Mouse (Mus musculus) liver, postnatal 0 days (tissue): ENCODE measurements around the gene Rhod. TPM values are rescaled to one million over a fixed set of nuclear protein-coding genes. Genes with fewer than 3 reads are reported as not detected.

Source experiments
- ATAC-seq: fragments of 200-750 bp; cut with Nextera tagmentation; 2 replicates; pipeline ENCODE4 v1.8.0; 2017; ENCODE audit warnings: mild to moderate bottlenecking, moderate library complexity
- DNase-seq: peaks from one replicate; pipeline ENCODE4 v3.0.0-alpha.2; 2016
- H3K27ac ChIP-seq: fragments of 300-500 bp; sonication (generic); 2 replicates; pipeline ENCODE4 v1.5.1; 2014; ENCODE audit warnings: antibody characterized with exemption, moderate library complexity, mild to moderate bottlenecking, low read depth
- H3K27me3 ChIP-seq: fragments of 300-500 bp; sonication (generic); 2 replicates; pipeline ENCODE4 v1.6.1; 2014; ENCODE audit warnings: low read length, control low read depth, mixed read lengths; ENCODE audit not compliant: insufficient read depth
- H3K36me3 ChIP-seq: fragments of 300-500 bp; sonication (generic); replicated peaks from 2 replicates; pipeline ENCODE4 v1.6.1; 2014; ENCODE audit warnings: mild to moderate bottlenecking, control low read depth, low read length, moderate library complexity, mixed read lengths; ENCODE audit not compliant: insufficient read depth
- H3K4me1 ChIP-seq: fragments of 300-500 bp; sonication (generic); 2 replicates; pipeline ENCODE4 v1.6.1; 2014; ENCODE audit warnings: antibody characterized with exemption, mild to moderate bottlenecking, control low read depth; ENCODE audit not compliant: insufficient read depth
- H3K4me2 ChIP-seq: fragments of 300-500 bp; sonication (generic); 2 replicates; pipeline ENCODE4 v1.6.1; 2014; ENCODE audit warnings: low read depth, mild to moderate bottlenecking, low read length, moderate library complexity, mixed read lengths
- H3K4me3 ChIP-seq: fragments of 300-500 bp; sonication (generic); 2 replicates; pipeline ENCODE4 v1.5.1; 2014; ENCODE audit warnings: low read depth, low read length
- H3K9ac ChIP-seq: fragments of 300-500 bp; sonication (generic); replicated peaks from 2 replicates; pipeline ENCODE4 v1.6.1; 2014; ENCODE audit warnings: mild to moderate bottlenecking, moderate library complexity
- H3K9me3 ChIP-seq: fragments of 300-500 bp; sonication (generic); 2 replicates; pipeline ENCODE4 v1.6.1; 2016; ENCODE audit warnings: mild to moderate bottlenecking, control low read depth, low read length, mixed read lengths
- CTCF ChIP-seq: sonication (generic); IDR thresholded peaks from 2 replicates; pipeline ENCODE4 v1.5.1; 2016; ENCODE audit warnings: antibody characterized with exemption, low read depth
- EP300 ChIP-seq: IDR thresholded peaks from 2 replicates; pipeline ENCODE4 v1.6.1; 2016; ENCODE audit warnings: antibody characterized with exemption, low read depth, mild to moderate bottlenecking
- WGBS: fragments of 180-500 bp; shearing (Covaris S2); extraction: QIAGEN DNeasy Blood & Tissue Kit; methylation state at CpG from one replicate; pipeline ENCODE4 v1.1.7; 2014; ENCODE audit not compliant: insufficient replicate concordance; 5-methylcytosine and 5-hydroxymethylcytosine counted together
- polyA plus RNA-seq: library from polyadenylated mRNA; unstranded; fragments of >200 nt; fragmentation: Nextera tagmentation; extraction: Ambion mirVana; gene quantifications from 2 replicates; pipeline ENCODE4 v1.2.1, GENCODE M21; 2015

Rhod gene
- polyA plus RNA-seq, 1 experiment from 2014 or later, result 14.8 TPM

- Histone ChIP-seq H3K9me3 (no peaks in the 10 kb centered on the region), H3K9ac (no peak overlapping the region), H3K27ac (no peak overlapping the region), H3K4me3 (no peak overlapping the region), H3K27me3 (no peaks in the 10 kb centered on the region), H3K36me3 (no peaks in the 10 kb centered on the region), H3K4me2 (no peak overlapping the region), H3K4me1 (no peaks in the 10 kb centered on the region; the same call in 1 of the 2 replicates)
- TF ChIP-seq EP300, result no peak
- TF ChIP-seq CTCF, result no peak
- ATAC-seq (no peak), DNase-seq (no peak)
- 64% methylated on average over 4 of the region's 4 CpGs for WGBS
Observed at GRCm38 (mm10) chr19:4452525-4452924, 13.3 kb upstream of the Rhod start.

DNA sequence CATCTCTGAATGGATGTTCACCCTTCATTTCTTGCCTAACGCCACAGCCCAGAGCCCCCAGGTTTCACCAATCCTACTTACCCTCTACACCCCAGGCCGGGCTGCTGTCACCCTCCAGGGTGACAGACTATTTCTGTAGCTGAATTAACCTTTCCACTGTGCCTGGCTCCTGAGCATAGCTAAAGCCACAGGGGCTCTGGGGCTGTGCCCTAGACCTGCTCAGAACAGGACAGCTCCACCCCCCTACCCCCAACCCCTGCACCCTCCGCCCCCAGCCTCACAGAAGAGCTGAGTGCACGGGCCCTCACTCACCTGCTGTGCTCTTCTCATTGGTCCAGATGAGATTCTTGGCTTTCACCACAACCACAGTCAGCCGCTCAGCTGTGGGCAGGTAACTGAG, 12.7 kb upstream of the Rhod start:
- 59% methylated on average over 5 of the region's 5 CpGs for WGBS
- H3K27me3 ChIP-seq, result no peaks in the 10 kb centered on the region
- no peak for ATAC-seq
- no peaks in the 10 kb centered on the region for H3K36me3 ChIP-seq
- no peak for DNase-seq
- H3K4me3 ChIP-seq, result no peak overlapping the region
- no peaks in the 10 kb centered on the region for H3K9me3 ChIP-seq
- H3K27ac ChIP-seq, result no peak overlapping the region
- no peak overlapping the region for H3K4me2 ChIP-seq
- TF ChIP-seq CTCF (no peak), EP300 (no peak)
- no peak overlapping the region for H3K9ac ChIP-seq
- no peaks in the 10 kb centered on the region for H3K4me1 ChIP-seq

DNA sequence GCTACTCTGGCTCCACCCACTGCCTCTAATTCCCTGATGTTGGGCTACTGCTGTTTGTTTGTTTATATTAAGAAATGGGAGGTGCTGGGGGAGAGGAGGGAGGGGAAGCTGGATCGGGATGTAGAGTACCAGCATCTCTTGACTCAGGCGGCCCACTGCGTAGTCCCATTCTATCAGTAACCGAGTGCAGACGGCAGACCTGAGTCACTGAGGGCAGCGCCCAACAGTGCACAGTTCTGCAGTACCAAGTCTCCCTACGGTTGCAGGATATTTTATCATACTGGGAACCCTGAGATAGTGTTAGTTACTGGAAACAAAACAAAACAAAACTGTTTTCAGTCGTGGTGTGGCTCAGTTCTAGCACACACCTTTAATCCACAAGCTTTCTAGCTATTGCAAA, 11.9 kb upstream of the Rhod start:
- Histone ChIP-seq H3K27me3 (no peaks in the 10 kb centered on the region), H3K4me2 (no peak overlapping the region), H3K9me3 (no peaks in the 10 kb centered on the region), H3K4me1 (no peaks in the 10 kb centered on the region), H3K36me3 (no peaks in the 10 kb centered on the region), H3K27ac (no peak overlapping the region), H3K9ac (no peak overlapping the region), H3K4me3 (no peak overlapping the region)
- 51% methylated on average over 8 of the region's 8 CpGs for WGBS
- TF ChIP-seq CTCF, result no peak
- no peak for TF ChIP-seq EP300
- no peak for DNase-seq
- no peak for ATAC-seq

GRCm38 (mm10) chr19:4450666-4451065, 11.4 kb upstream of the Rhod start:
- Histone ChIP-seq H3K4me3 (no peak overlapping the region), H3K27me3 (no peaks in the 10 kb centered on the region), H3K4me2 (no peak overlapping the region), H3K4me1 (no peaks in the 10 kb centered on the region), H3K27ac (no peak overlapping the region), H3K9ac (no peak overlapping the region), H3K36me3 (no peaks in the 10 kb centered on the region), H3K9me3 (no peaks in the 10 kb centered on the region)
- WGBS, result 57% methylated on average over 5 of the region's 5 CpGs
- ATAC-seq (no peak), DNase-seq (no peak)
- TF ChIP-seq CTCF, result no peak
- TF ChIP-seq EP300, result no peak

DNA sequence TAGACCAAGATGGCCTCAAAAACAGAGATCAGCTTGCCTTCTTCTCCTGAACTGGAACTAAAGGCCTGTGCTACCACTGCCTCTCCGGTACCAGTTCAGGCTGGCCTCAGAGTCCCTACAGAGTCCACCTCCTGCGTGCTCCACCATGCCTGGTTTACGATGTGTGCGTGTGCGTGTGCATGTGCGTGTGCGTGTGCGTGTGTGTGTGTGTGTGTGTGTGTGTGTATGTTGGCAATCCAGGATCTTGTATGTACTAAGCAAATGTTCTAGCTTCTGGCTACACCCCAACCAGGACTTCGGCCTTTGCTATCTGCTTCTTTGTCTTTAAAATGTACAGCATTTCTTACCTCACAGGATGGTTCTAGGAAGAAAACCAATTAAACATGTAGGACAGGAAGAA, 10.0 kb upstream of the Rhod start:
- H3K9me3 ChIP-seq, result no peaks in the 10 kb centered on the region
- H3K27me3 ChIP-seq, result no peaks in the 10 kb centered on the region
- ATAC-seq, result no peak
- no peak for DNase-seq
- 94% methylated on average over 9 of the region's 9 CpGs for WGBS
- TF ChIP-seq CTCF (no peak), EP300 (no peak)
- no peaks in the 10 kb centered on the region for H3K36me3 ChIP-seq
- no peaks in the 10 kb centered on the region for H3K4me1 ChIP-seq
- no peak overlapping the region for H3K9ac ChIP-seq
- H3K4me3 ChIP-seq, result no peak overlapping the region
- no peak overlapping the region for H3K4me2 ChIP-seq
- H3K27ac ChIP-seq, result no peak overlapping the region

- Histone ChIP-seq H3K9me3 (no peaks in the 10 kb centered on the region), H3K27ac (no peak overlapping the region)
- 74% methylated on average over 9 of the region's 9 CpGs for WGBS
Observed at GRCm38 (mm10) chr19:4447445-4447844, 8.2 kb upstream of the Rhod start.

More at GRCm38 (mm10) chr19:4447445-4447844, 8.2 kb upstream of the Rhod start:
- Histone ChIP-seq H3K9ac (no peak overlapping the region), H3K36me3 (no peaks in the 10 kb centered on the region), H3K4me1 (no peaks in the 10 kb centered on the region), H3K4me2 (no peak overlapping the region), H3K4me3 (no peak overlapping the region), H3K27me3 (no peaks in the 10 kb centered on the region)
- no peak for TF ChIP-seq CTCF
- no peak for TF ChIP-seq EP300
- ATAC-seq (no peak), DNase-seq (no peak)
